Mouse (Mus musculus) MEL (cell line): ENCODE measurements around the gene Kcnh1.

Source experiments
- CHD1 ChIP-seq: IDR thresholded peaks from 2 replicates; pipeline ENCODE4 v1.6.1; 2012; ENCODE audit warnings: low read depth, mild to moderate bottlenecking, inconsistent platforms, low read length, improper control_type of control experiment
- CHD2 ChIP-seq: IDR thresholded peaks from 2 replicates; pipeline ENCODE4 v1.6.1; 2011; ENCODE audit warnings: low read length, improper control_type of control experiment
- CTCF ChIP-seq, 3 experiments: IDR thresholded peaks in 2 of 3; conservative IDR thresholded peaks in 1 of 3; 2 replicates each; pipeline ENCODE4 v1.5.1; 2011 to 2012; ENCODE audit warnings: low read length in 3 of 3, low read depth in 2 of 3, mild to moderate bottlenecking in 2 of 3, improper control_type of control experiment in 1 of 3, inconsistent platforms in 1 of 3, mixed read lengths in 1 of 3, moderate library complexity in 1 of 3; ENCODE audit not compliant: control insufficient read depth in 1 of 3, insufficient read depth in 1 of 3, poor library complexity in 1 of 3, severe bottlenecking in 1 of 3
- KAT2A ChIP-seq: conservative IDR thresholded peaks from 2 replicates; pipeline ENCODE4 v1.6.1; 2012; ENCODE audit warnings: low read depth, low read length, improper control_type of control experiment, inconsistent platforms
- MEF2A ChIP-seq: IDR thresholded peaks from 2 replicates; pipeline ENCODE4 v1.6.1; 2014; ENCODE audit warnings: low read depth, mild to moderate bottlenecking, inconsistent platforms, low read length, improper control_type of control experiment; ENCODE audit not compliant: poor library complexity, insufficient replicate concordance, severe bottlenecking; ENCODE audit errors: extremely low read depth
- MYC ChIP-seq: IDR thresholded peaks from 2 replicates; pipeline ENCODE4 v1.6.1; 2011; ENCODE audit warnings: low read depth, mild to moderate bottlenecking, low read length, improper control_type of control experiment, moderate library complexity
- NRF1 ChIP-seq: IDR thresholded peaks from 2 replicates; pipeline ENCODE4 v1.6.1; 2014; ENCODE audit warnings: low read depth, mild to moderate bottlenecking, inconsistent platforms, low read length, improper control_type of control experiment, moderate library complexity; ENCODE audit not compliant: poor library complexity, insufficient read depth, severe bottlenecking
- POLR2A ChIP-seq, 2 experiments: IDR thresholded peaks; 2 replicates each; pipeline ENCODE4 v1.6.1; 2011 to 2012; ENCODE audit warnings: low read length in 2 of 2, mild to moderate bottlenecking in 2 of 2, control low read depth in 1 of 2, improper control_type of control experiment in 1 of 2, low read depth in 1 of 2, moderate library complexity in 1 of 2; ENCODE audit not compliant: control insufficient read depth in 1 of 2, insufficient read depth in 1 of 2, poor library complexity in 1 of 2
- UBTF ChIP-seq: IDR thresholded peaks from 2 replicates; pipeline ENCODE4 v1.6.1; 2012; ENCODE audit warnings: low read depth, mild to moderate bottlenecking, inconsistent platforms, low read length, improper control_type of control experiment, moderate library complexity, borderline replicate concordance; ENCODE audit not compliant: insufficient read depth
- USF2 ChIP-seq, 2 experiments: IDR thresholded peaks; 2 replicates each; pipeline ENCODE4 v1.6.1; 2011 to 2012; ENCODE audit warnings: improper control_type of control experiment in 2 of 2, low read length in 2 of 2, borderline replicate concordance in 1 of 2, inconsistent platforms in 1 of 2, low read depth in 1 of 2, mild to moderate bottlenecking in 1 of 2; ENCODE audit not compliant: insufficient read depth in 1 of 2
- ZKSCAN1 ChIP-seq: IDR thresholded peaks from 2 replicates; pipeline ENCODE4 v1.6.1; 2012; ENCODE audit warnings: low read depth, mild to moderate bottlenecking, inconsistent platforms, low read length, improper control_type of control experiment, moderate library complexity

DNA sequence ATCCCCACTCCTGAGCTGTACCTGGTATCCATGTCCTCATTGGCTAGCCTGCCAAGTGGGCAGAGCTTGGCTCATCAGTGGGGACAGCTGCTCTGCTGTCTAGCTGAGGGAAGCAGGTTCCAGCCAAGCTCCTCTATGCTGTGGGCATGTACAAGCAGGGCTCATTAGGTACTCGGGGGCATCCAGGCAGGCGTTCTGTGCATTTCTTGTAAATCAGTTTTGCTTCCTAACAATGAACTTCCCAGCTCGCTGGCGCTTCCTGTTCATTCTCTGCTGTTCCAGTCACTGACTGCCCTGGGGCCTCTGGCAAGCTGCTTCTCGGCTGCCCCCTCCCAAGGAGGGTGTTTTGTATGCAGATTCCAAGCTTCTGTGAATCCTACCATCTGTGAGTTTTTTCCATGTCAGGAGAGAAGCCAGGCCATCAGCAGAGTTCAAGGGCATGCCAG lies 190.0 kb downstream of the Kcnh1 start:
- no peak for TF ChIP-seq ZKSCAN1
- no peak for TF ChIP-seq CTCF (IDR thresholded peaks at IDR 0.05 in 2 of 3, conservative IDR thresholded peaks at IDR 0.05 in 1 of 3; ENCODE audit: control insufficient read depth in 1 of 3, insufficient read depth in 1 of 3, low read depth in 2 of 3, low read length in 3 of 3, poor library complexity in 1 of 3, severe bottlenecking in 1 of 3)
- TF ChIP-seq KAT2A: no peak
- no peak for TF ChIP-seq NRF1
- no peak for TF ChIP-seq CHD2
- no peak for TF ChIP-seq USF2 (IDR thresholded peaks at IDR 0.05; ENCODE audit: borderline replicate concordance in 1 of 2, insufficient read depth in 1 of 2, low read depth in 1 of 2, low read length in 2 of 2)
- TF ChIP-seq MYC: no peak
- TF ChIP-seq POLR2A (IDR thresholded peaks at IDR 0.05; ENCODE audit: control insufficient read depth in 1 of 2, insufficient read depth in 1 of 2, low read depth in 1 of 2, low read length in 2 of 2, poor library complexity in 1 of 2): no peak
- TF ChIP-seq CHD1: no peak
- no peak for TF ChIP-seq UBTF
- no peak for TF ChIP-seq MEF2A
